Mouse (Mus musculus) neural tube, embryonic 12.5 days (tissue): ENCODE data around the gene Lrrc4c. TPM values are rescaled to one million over a fixed set of nuclear protein-coding genes. Genes with fewer than 3 reads are reported as not detected.

ENCODE experiments used
- ATAC-seq: fragments of 200-750 bp; cut with Nextera tagmentation; 2 replicates; pipeline ENCODE4 v1.8.0; 2017; ENCODE audit warnings: low read depth, mild to moderate bottlenecking, moderate TSS enrichment, moderate library complexity; ENCODE audit not compliant: low FRiP score
- H3K27ac ChIP-seq: fragments of 300-500 bp; sonication (generic); 2 replicates; pipeline ENCODE4 v1.5.1; 2016
- H3K27me3 ChIP-seq: fragments of 300-500 bp; sonication (generic); replicated peaks from 2 replicates; pipeline ENCODE4 v1.6.1; 2016; ENCODE audit warnings: mild to moderate bottlenecking
- H3K36me3 ChIP-seq: fragments of 300-500 bp; sonication (generic); 2 replicates; pipeline ENCODE4 v1.6.1; 2016; ENCODE audit warnings: mild to moderate bottlenecking
- H3K4me1 ChIP-seq: fragments of 300-500 bp; sonication (generic); 2 replicates; pipeline ENCODE4 v1.6.1; 2016
- H3K4me2 ChIP-seq: fragments of 300-500 bp; sonication (generic); replicated peaks from 2 replicates; pipeline ENCODE4 v1.6.1; 2016; ENCODE audit warnings: mild to moderate bottlenecking
- H3K4me3 ChIP-seq: fragments of 300-500 bp; sonication (generic); 2 replicates; pipeline ENCODE4 v1.5.1; 2016
- H3K9ac ChIP-seq: fragments of 300-500 bp; sonication (generic); 2 replicates; pipeline ENCODE4 v1.6.1; 2016; ENCODE audit warnings: mild to moderate bottlenecking
- H3K9me3 ChIP-seq: fragments of 300-500 bp; sonication (generic); 2 replicates; pipeline ENCODE4 v1.6.1; 2016; ENCODE audit warnings: mild to moderate bottlenecking
- WGBS: fragments of 180-500 bp; shearing (Covaris S2); methylation state at CpG from one replicate; pipeline ENCODE4 v1.1.7; 2016; 5-methylcytosine and 5-hydroxymethylcytosine counted together
- polyA plus RNA-seq: library from polyadenylated mRNA; unstranded; fragments of >200 nt; fragmentation: Nextera tagmentation; extraction: Ambion mirVana; gene quantifications from 2 replicates; pipeline ENCODE4 v1.2.1, GENCODE M21; 2016

Lrrc4c gene
- polyA plus RNA-seq: 14.1 and 14.7 TPM in 2 replicates

- Histone ChIP-seq H3K36me3 (no peaks in the 10 kb centered on the region), H3K9ac (peak within 1 kb of the TSS; percentile 52), H3K27ac (peak within 1 kb of the TSS; percentile 59), H3K9me3 (no peaks in the 10 kb centered on the region), H3K4me1 (peaks cover 6% of the 10 kb centered on the region; the same call in 1 of the 2 replicates), H3K4me3 (peak within 1 kb of the TSS; percentile 40), H3K27me3 (no peaks in the 10 kb centered on the region), H3K4me2 (peak within 1 kb of the TSS; percentile 72)
- ATAC-seq: peak; percentile 87
- 3% methylated on average over 18 of the region's 18 CpGs for WGBS
Measured at GRCm38 (mm10) chr2:96317387-96318299, at the start of gene Lrrc4c. TSS of gene Lrrc4c (plus strand) at chr2:96318169.

DNA sequence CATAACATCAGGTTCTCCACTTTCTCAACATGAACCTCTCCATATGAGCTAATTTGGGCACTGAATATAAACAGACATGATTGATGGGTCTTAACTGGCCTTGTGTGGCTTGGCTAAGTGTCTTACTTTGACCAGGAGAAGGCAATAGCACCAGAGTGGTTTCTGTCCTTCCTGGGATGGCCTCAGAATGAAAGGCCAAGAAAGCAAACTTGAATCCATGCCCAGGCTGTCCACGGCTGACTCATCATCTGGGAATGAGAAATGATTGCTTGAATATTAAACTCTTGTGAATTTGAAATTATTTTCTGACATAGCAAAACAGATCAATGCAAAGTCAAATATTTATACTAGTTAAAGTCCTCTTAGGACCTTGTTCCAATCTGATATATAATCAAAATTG lies 42.9 kb upstream of the Lrrc4c start:
- Histone ChIP-seq H3K9me3 (no peaks in the 10 kb centered on the region), H3K4me2 (no peak overlapping the region), H3K4me1 (no peaks in the 10 kb centered on the region), H3K36me3 (no peaks in the 10 kb centered on the region), H3K4me3 (no peak overlapping the region), H3K27ac (no peak overlapping the region), H3K27me3 (no peaks in the 10 kb centered on the region), H3K9ac (no peak overlapping the region)
- ATAC-seq: no peak
- 88% methylated on average over 1 of the region's 1 CpGs for WGBS

DNA sequence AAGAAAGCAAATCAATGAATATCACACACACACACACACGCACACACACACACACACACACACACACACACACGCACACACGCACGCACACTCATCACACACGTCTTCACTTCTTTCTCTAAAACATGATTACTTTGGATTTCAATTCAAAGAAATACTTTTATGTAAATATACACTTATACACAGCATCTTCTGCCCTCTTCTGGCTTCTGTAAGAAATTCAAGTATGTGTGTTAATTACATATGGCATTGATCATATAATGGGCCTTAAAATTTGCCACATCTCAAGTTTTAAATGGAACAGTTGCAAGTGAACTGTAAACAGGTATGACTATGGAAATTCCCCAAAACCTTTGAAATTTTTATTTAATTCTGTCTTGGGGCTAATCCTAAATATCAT lies 35.0 kb upstream of the Lrrc4c start:
- no peak overlapping the region for H3K27ac ChIP-seq
- H3K27me3 ChIP-seq: no peaks in the 10 kb centered on the region
- no peak overlapping the region for H3K4me3 ChIP-seq
- 89% methylated on average over 5 of the region's 5 CpGs for WGBS
- no peaks in the 10 kb centered on the region for H3K9me3 ChIP-seq
- no peak overlapping the region for H3K9ac ChIP-seq
- ATAC-seq: no peak
- H3K4me1 ChIP-seq: no peaks in the 10 kb centered on the region
- H3K4me2 ChIP-seq: no peak overlapping the region
- H3K36me3 ChIP-seq: no peaks in the 10 kb centered on the region

GRCm38 (mm10) chr2:96287512-96287911 lies 30.5 kb upstream of the Lrrc4c start:
- no peaks in the 10 kb centered on the region for H3K36me3 ChIP-seq
- WGBS: 74% methylated on average over 4 of the region's 4 CpGs
- no peak overlapping the region for H3K9ac ChIP-seq
- no peaks in the 10 kb centered on the region for H3K9me3 ChIP-seq
- H3K4me3 ChIP-seq: no peak overlapping the region
- H3K4me1 ChIP-seq: no peaks in the 10 kb centered on the region
- H3K27me3 ChIP-seq: no peaks in the 10 kb centered on the region
- H3K4me2 ChIP-seq: no peak overlapping the region
- ATAC-seq: no peak
- no peak overlapping the region for H3K27ac ChIP-seq

- Histone ChIP-seq H3K36me3 (no peaks in the 10 kb centered on the region), H3K27ac (no peak overlapping the region), H3K9me3 (no peaks in the 10 kb centered on the region), H3K9ac (no peak overlapping the region), H3K4me2 (no peak overlapping the region), H3K4me1 (no peaks in the 10 kb centered on the region), H3K27me3 (no peaks in the 10 kb centered on the region), H3K4me3 (no peak overlapping the region)
- no peak for ATAC-seq
- 100% methylated on average over 1 of the region's 1 CpGs for WGBS
Measured at GRCm38 (mm10) chr2:96290541-96290940, 27.4 kb upstream of the Lrrc4c start.

- no peak overlapping the region for H3K4me2 ChIP-seq
- no peaks in the 10 kb centered on the region for H3K36me3 ChIP-seq
- WGBS: 11% methylated on average over 5 of the region's 5 CpGs
- no peaks in the 10 kb centered on the region for H3K27me3 ChIP-seq
- no peak overlapping the region for H3K27ac ChIP-seq
- H3K9ac ChIP-seq: no peak overlapping the region
- no peak overlapping the region for H3K4me3 ChIP-seq
- H3K4me1 ChIP-seq: peaks cover 6% of the 10 kb centered on the region; the same call in 1 of the 2 replicates
- H3K9me3 ChIP-seq: no peaks in the 10 kb centered on the region
- no peak for ATAC-seq
Measured at GRCm38 (mm10) chr2:96315034-96315433, 2.9 kb upstream of the Lrrc4c start.

DNA sequence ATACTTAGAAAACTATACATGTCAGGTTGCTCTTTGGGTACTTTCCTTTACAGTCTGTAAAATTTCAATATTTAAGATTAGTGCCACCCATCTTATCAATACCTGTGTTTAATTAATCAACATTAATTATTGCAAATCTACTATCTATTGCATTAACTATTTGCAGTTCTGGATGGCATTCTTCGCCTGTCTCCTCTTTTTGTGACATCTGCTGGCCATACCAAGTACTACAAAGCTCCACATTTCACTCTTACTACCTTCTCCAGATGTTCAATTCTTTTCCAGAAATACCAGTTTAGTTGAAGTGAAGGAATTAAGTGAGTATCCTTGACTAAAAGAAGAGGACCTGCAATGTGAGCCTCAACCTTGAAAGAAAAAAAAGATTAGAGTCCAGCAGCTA lies 1.4 kb upstream of the Lrrc4c start:
- no peak overlapping the region for H3K4me2 ChIP-seq
- peaks cover 6% of the 10 kb centered on the region; the same call in 1 of the 2 replicates for H3K4me1 ChIP-seq
- H3K9me3 ChIP-seq: no peaks in the 10 kb centered on the region
- H3K9ac ChIP-seq: no peak overlapping the region
- H3K27ac ChIP-seq: no peak overlapping the region
- whole genome bisulfite sequencing: 38% methylated on average over 1 of the region's 1 CpGs
- no peaks in the 10 kb centered on the region for H3K27me3 ChIP-seq
- H3K4me3 ChIP-seq: no peak overlapping the region
- ATAC-seq: no peak
- no peaks in the 10 kb centered on the region for H3K36me3 ChIP-seq

- no peaks in the 10 kb centered on the region for H3K9me3 ChIP-seq
- ATAC-seq: no peak
- 0 out of 2 replicates have a peak overlapping the region, but pooled peaks have one; percentile 52 for H3K9ac ChIP-seq
- WGBS: 6% methylated on average over 7 of the region's 7 CpGs
- no peak overlapping the region for H3K27ac ChIP-seq
- peak overlapping the region; percentile 72 for H3K4me2 ChIP-seq
- H3K4me3 ChIP-seq: peak overlapping the region; percentile 40
- H3K36me3 ChIP-seq: no peaks in the 10 kb centered on the region
- peaks cover 6% of the 10 kb centered on the region; the same call in 1 of the 2 replicates for H3K4me1 ChIP-seq
- no peaks in the 10 kb centered on the region for H3K27me3 ChIP-seq
Measured at GRCm38 (mm10) chr2:96318556-96318955, 587 bp downstream of the Lrrc4c start.

GRCm38 (mm10) chr2:96319201-96319600 lies 1.2 kb downstream of the Lrrc4c start:
- peak overlapping the region; percentile 23; the same call in 1 of the 2 replicates for H3K4me3 ChIP-seq
- H3K4me1 ChIP-seq: peaks cover 6% of the 10 kb centered on the region; the same call in 1 of the 2 replicates
- no peak for ATAC-seq
- H3K36me3 ChIP-seq: no peaks in the 10 kb centered on the region
- H3K9me3 ChIP-seq: no peaks in the 10 kb centered on the region
- no peaks in the 10 kb centered on the region for H3K27me3 ChIP-seq
- no peak overlapping the region for H3K27ac ChIP-seq
- WGBS: 2% methylated on average over 8 of the region's 8 CpGs
- H3K9ac ChIP-seq: no peak overlapping the region
- peak overlapping the region; percentile 72 for H3K4me2 ChIP-seq

GRCm38 (mm10) chr2:96319649-96320048 lies 1.7 kb downstream of the Lrrc4c start:
- Histone ChIP-seq H3K27ac (no peak overlapping the region), H3K4me1 (peaks cover 6% of the 10 kb centered on the region; the same call in 1 of the 2 replicates), H3K9me3 (no peaks in the 10 kb centered on the region), H3K36me3 (no peaks in the 10 kb centered on the region), H3K4me2 (peak overlapping the region; percentile 72), H3K9ac (no peak overlapping the region), H3K4me3 (peak overlapping the region; percentile 23; the same call in 1 of the 2 replicates), H3K27me3 (no peaks in the 10 kb centered on the region)
- ATAC-seq: no peak
- 40% methylated on average over 6 of the region's 6 CpGs for WGBS

- WGBS: 56% methylated on average over 3 of the region's 3 CpGs
- H3K9ac ChIP-seq: no peak overlapping the region
- no peaks in the 10 kb centered on the region for H3K27me3 ChIP-seq
- H3K4me1 ChIP-seq: no peaks in the 10 kb centered on the region
- no peak overlapping the region for H3K4me2 ChIP-seq
- peak; percentile 29; the same call in 1 of the 2 replicates for ATAC-seq
- H3K27ac ChIP-seq: no peak overlapping the region
- no peaks in the 10 kb centered on the region for H3K36me3 ChIP-seq
- H3K4me3 ChIP-seq: no peak overlapping the region
- no peaks in the 10 kb centered on the region for H3K9me3 ChIP-seq
Measured at GRCm38 (mm10) chr2:96334652-96335051, 16.7 kb downstream of the Lrrc4c start.

DNA sequence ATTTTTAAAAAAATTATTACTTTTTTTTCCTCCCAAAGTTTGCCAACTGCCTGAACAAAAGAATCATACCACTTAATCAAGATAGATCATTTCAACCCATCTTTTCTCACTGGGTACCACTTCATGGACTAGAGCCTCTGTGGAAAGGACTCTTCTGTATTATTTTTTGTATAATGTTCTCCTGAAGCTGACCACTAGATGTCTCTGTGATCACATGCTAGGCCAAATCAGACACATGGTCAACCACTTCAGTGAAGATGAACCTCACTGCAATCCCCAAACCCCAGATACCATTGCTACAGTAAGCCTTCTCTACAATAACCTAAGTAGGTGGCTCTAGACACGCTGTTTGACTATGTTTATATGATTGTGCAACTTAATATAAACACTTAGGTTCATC lies 19.4 kb downstream of the Lrrc4c start:
- H3K36me3 ChIP-seq: no peaks in the 10 kb centered on the region
- no peak overlapping the region for H3K4me2 ChIP-seq
- H3K4me3 ChIP-seq: no peak overlapping the region
- no peaks in the 10 kb centered on the region for H3K27me3 ChIP-seq
- WGBS: 70% methylated on average over 1 of the region's 1 CpGs
- no peaks in the 10 kb centered on the region for H3K4me1 ChIP-seq
- no peak overlapping the region for H3K27ac ChIP-seq
- ATAC-seq: peak; percentile 44; the same call in 1 of the 2 replicates
- H3K9ac ChIP-seq: no peak overlapping the region
- no peaks in the 10 kb centered on the region for H3K9me3 ChIP-seq
